Mouse (Mus musculus) MEL (cell line): ENCODE measurements around the gene Olfr68. TPM values are rescaled to one million over a fixed set of nuclear protein-coding genes. Genes with fewer than 3 reads are reported as not detected.

Experiments used
- DNase-seq: peaks from one replicate; pipeline ENCODE4 v3.0.0; 2011; ENCODE audit warnings: low read depth, low spot score
- H3K27ac ChIP-seq: 2 replicates; pipeline ENCODE4 v1.5.1; 2012; ENCODE audit warnings: low read depth, mild to moderate bottlenecking, control low read depth, low read length, moderate library complexity; ENCODE audit not compliant: control insufficient read depth
- H3K27me3 ChIP-seq, 2 experiments: fragments of 150-350 bp in 1 of 2; sonication (generic) in 1 of 2; 2 replicates each; pipeline ENCODE4 v1.6.1; 2012; ENCODE audit warnings: low read length in 2 of 2, mild to moderate bottlenecking in 2 of 2, improper control_type of control experiment in 1 of 2, moderate library complexity in 1 of 2; ENCODE audit not compliant: insufficient read depth in 2 of 2, control insufficient read depth in 1 of 2
- H3K36me3 ChIP-seq, 2 experiments: 2 replicates each; pipeline ENCODE4 v1.6.1; 2012 to 2014; ENCODE audit warnings: low read length in 2 of 2, improper control_type of control experiment in 1 of 2, inconsistent platforms in 1 of 2, mild to moderate bottlenecking in 1 of 2; ENCODE audit not compliant: insufficient read depth in 2 of 2, control insufficient read depth in 1 of 2
- H3K4me1 ChIP-seq, 2 experiments: fragments of 150-350 bp in 1 of 2; sonication (generic) in 1 of 2; 2 replicates each; pipeline ENCODE4 v1.6.1; 2012; ENCODE audit warnings: low read length in 2 of 2, improper control_type of control experiment in 1 of 2, mild to moderate bottlenecking in 1 of 2; ENCODE audit not compliant: insufficient read depth in 2 of 2, control insufficient read depth in 1 of 2
- H3K4me3 ChIP-seq, 2 experiments: fragments of 150-350 bp in 1 of 2; sonication (generic) in 1 of 2; 2 replicates each; pipeline ENCODE4 v1.5.1; 2012; ENCODE audit warnings: low read depth in 2 of 2, low read length in 2 of 2, mild to moderate bottlenecking in 2 of 2, moderate library complexity in 2 of 2, control low read depth in 1 of 2, improper control_type of control experiment in 1 of 2; ENCODE audit not compliant: control insufficient read depth in 1 of 2, insufficient read depth in 1 of 2
- H3K79me2 ChIP-seq: 2 replicates; pipeline ENCODE4 v1.6.1; 2012; ENCODE audit warnings: mild to moderate bottlenecking, low read length, moderate library complexity; ENCODE audit not compliant: control insufficient read depth, poor library complexity, insufficient read depth
- H3K9ac ChIP-seq: 2 replicates; pipeline ENCODE4 v1.6.1; 2012; ENCODE audit warnings: low read depth, mild to moderate bottlenecking, control low read depth, low read length, moderate library complexity; ENCODE audit not compliant: control insufficient read depth, poor library complexity, severe bottlenecking
- H3K9me3 ChIP-seq: fragments of 150-350 bp; sonication (generic); replicated peaks from 2 replicates; pipeline ENCODE4 v1.6.1; 2012; ENCODE audit warnings: mild to moderate bottlenecking, low read length, improper control_type of control experiment, moderate library complexity; ENCODE audit not compliant: insufficient read depth
- CHD1 ChIP-seq: IDR thresholded peaks from 2 replicates; pipeline ENCODE4 v1.6.1; 2012; ENCODE audit warnings: low read depth, mild to moderate bottlenecking, inconsistent platforms, low read length, improper control_type of control experiment
- E2F4 ChIP-seq: IDR thresholded peaks from 2 replicates; pipeline ENCODE4 v1.6.1; 2011; ENCODE audit warnings: low read depth, low read length, improper control_type of control experiment, borderline replicate concordance
- ETS1 ChIP-seq: IDR thresholded peaks from 2 replicates; pipeline ENCODE4 v1.6.1; 2012; ENCODE audit warnings: low read depth, mild to moderate bottlenecking, inconsistent platforms, low read length, improper control_type of control experiment, moderate library complexity
- GABPA ChIP-seq: IDR thresholded peaks from 2 replicates; pipeline ENCODE4 v1.6.1; 2012; ENCODE audit warnings: low read depth, mild to moderate bottlenecking, inconsistent platforms, low read length, improper control_type of control experiment, moderate library complexity
- GATA1 ChIP-seq: IDR thresholded peaks from 2 replicates; pipeline ENCODE4 v1.6.1; 2011; ENCODE audit warnings: low read depth, low read length, improper control_type of control experiment
- HCFC1 ChIP-seq: IDR thresholded peaks from 2 replicates; pipeline ENCODE4 v1.6.1; 2012; ENCODE audit warnings: low read depth, mild to moderate bottlenecking, inconsistent platforms, low read length, improper control_type of control experiment, moderate library complexity
- JUND ChIP-seq: IDR thresholded peaks from 2 replicates; pipeline ENCODE4 v1.6.1; 2011; ENCODE audit warnings: low read depth, mild to moderate bottlenecking, improper control_type of control experiment, low read length
- MAFK ChIP-seq: IDR thresholded peaks from 2 replicates; pipeline ENCODE4 v1.6.1; 2011; ENCODE audit warnings: low read depth, mild to moderate bottlenecking, low read length, improper control_type of control experiment, borderline replicate concordance
- MAZ ChIP-seq: IDR thresholded peaks from 2 replicates; pipeline ENCODE4 v1.6.1; 2012; ENCODE audit warnings: low read depth, mild to moderate bottlenecking, inconsistent platforms, low read length, improper control_type of control experiment
- MEF2A ChIP-seq: IDR thresholded peaks from 2 replicates; pipeline ENCODE4 v1.6.1; 2014; ENCODE audit warnings: low read depth, mild to moderate bottlenecking, inconsistent platforms, low read length, improper control_type of control experiment; ENCODE audit not compliant: poor library complexity, insufficient replicate concordance, severe bottlenecking; ENCODE audit errors: extremely low read depth
- MYB ChIP-seq: IDR thresholded peaks from 2 replicates; pipeline ENCODE4 v1.6.1; 2011; ENCODE audit warnings: mild to moderate bottlenecking, low read depth, low read length, improper control_type of control experiment
- MYC ChIP-seq: IDR thresholded peaks from 2 replicates; pipeline ENCODE4 v1.6.1; 2011; ENCODE audit warnings: low read depth, mild to moderate bottlenecking, low read length, improper control_type of control experiment, moderate library complexity
- NRF1 ChIP-seq: IDR thresholded peaks from 2 replicates; pipeline ENCODE4 v1.6.1; 2014; ENCODE audit warnings: low read depth, mild to moderate bottlenecking, inconsistent platforms, low read length, improper control_type of control experiment, moderate library complexity; ENCODE audit not compliant: poor library complexity, insufficient read depth, severe bottlenecking
- POLR2A ChIP-seq, 2 experiments: IDR thresholded peaks; 2 replicates each; pipeline ENCODE4 v1.6.1; 2011 to 2012; ENCODE audit warnings: low read length in 2 of 2, mild to moderate bottlenecking in 2 of 2, control low read depth in 1 of 2, improper control_type of control experiment in 1 of 2, low read depth in 1 of 2, moderate library complexity in 1 of 2; ENCODE audit not compliant: control insufficient read depth in 1 of 2, insufficient read depth in 1 of 2, poor library complexity in 1 of 2
- POLR2AphosphoS2 ChIP-seq: IDR thresholded peaks from 2 replicates; pipeline ENCODE4 v1.6.1; 2011; ENCODE audit warnings: low read length, improper control_type of control experiment
- RAD21 ChIP-seq: IDR thresholded peaks from 2 replicates; pipeline ENCODE4 v1.6.1; 2011; ENCODE audit warnings: mild to moderate bottlenecking, low read depth, low read length, improper control_type of control experiment
- SIN3A ChIP-seq: IDR thresholded peaks from 2 replicates; pipeline ENCODE4 v1.6.1; 2012; ENCODE audit warnings: low read length, improper control_type of control experiment, inconsistent platforms
- SMC3 ChIP-seq: IDR thresholded peaks from 2 replicates; pipeline ENCODE4 v1.6.1; 2011; ENCODE audit warnings: low read depth, low read length, improper control_type of control experiment
- TAL1 ChIP-seq: IDR thresholded peaks from 2 replicates; pipeline ENCODE4 v1.6.1; 2012; ENCODE audit warnings: mild to moderate bottlenecking, inconsistent platforms, low read length, moderate library complexity, mixed read lengths
- TBP ChIP-seq: IDR thresholded peaks from 2 replicates; pipeline ENCODE4 v1.8.0; 2011; ENCODE audit warnings: low read depth, low read length, improper control_type of control experiment
- UBTF ChIP-seq: IDR thresholded peaks from 2 replicates; pipeline ENCODE4 v1.6.1; 2012; ENCODE audit warnings: low read depth, mild to moderate bottlenecking, inconsistent platforms, low read length, improper control_type of control experiment, moderate library complexity, borderline replicate concordance; ENCODE audit not compliant: insufficient read depth
- USF1 ChIP-seq: IDR thresholded peaks from 2 replicates; pipeline ENCODE4 v1.6.1; 2014; ENCODE audit warnings: low read depth, mild to moderate bottlenecking, inconsistent platforms, low read length, improper control_type of control experiment, moderate library complexity
- ZKSCAN1 ChIP-seq: IDR thresholded peaks from 2 replicates; pipeline ENCODE4 v1.6.1; 2012; ENCODE audit warnings: low read depth, mild to moderate bottlenecking, inconsistent platforms, low read length, improper control_type of control experiment, moderate library complexity
- ZMIZ1 ChIP-seq: IDR thresholded peaks from 2 replicates; pipeline ENCODE4 v1.6.1; 2012; ENCODE audit warnings: low read depth, mild to moderate bottlenecking, inconsistent platforms, low read length, improper control_type of control experiment, moderate library complexity
- polyA plus RNA-seq, 2 experiments: library from polyadenylated mRNA; stranded (reverse) in 1 of 2; unstranded in 1 of 2; fragments of >175 nt in 1 of 2; fragments of >200 nt in 1 of 2; gene quantifications; 2 replicates each; pipeline versions ENCODE4 v1.2.1 to v1.2.4; 2012; ENCODE audit warnings: low replicate concordance in 2 of 2, low read depth in 1 of 2; ENCODE audit not compliant: insufficient read length in 2 of 2, insufficient read depth in 1 of 2, missing spikeins in 1 of 2
- total RNA-seq: library from RNA; depleted of rRNA; stranded (reverse); fragments of 300-350 nt; gene quantifications from 2 replicates; pipeline ENCODE4 v1.2.3, GENCODE M21; 2012

Olfr68 gene
- total and polyA plus RNA-seq, 3 experiments: not detected

DNA sequence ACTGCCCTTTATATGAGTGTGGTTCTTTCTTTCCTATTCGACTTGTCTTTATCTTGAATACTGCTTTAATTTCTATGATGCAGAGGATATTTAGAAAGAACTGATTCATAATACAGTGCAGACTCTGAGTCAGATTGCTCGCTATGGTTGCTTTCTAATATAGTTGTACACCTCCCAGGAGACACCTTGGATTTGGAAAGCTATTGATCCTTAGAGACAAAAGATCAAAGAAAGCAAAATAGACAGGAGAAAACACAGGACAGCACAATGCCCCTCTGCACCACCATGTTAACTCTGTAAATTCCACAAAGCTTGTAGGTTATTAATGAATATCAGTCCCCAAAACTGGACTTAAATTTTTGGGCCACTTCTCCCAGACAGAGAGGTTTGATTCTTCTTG, 34.7 kb downstream of the Olfr68 start, which contains the start of gene Olfr629:
Gene Olfr629, minus strand, starts transcription at position 101 of the 400 bp plus-strand sequence.
- DNase-seq: no peak
- no peaks in the 10 kb centered on the region for H3K27me3 ChIP-seq
- H3K9ac ChIP-seq: no peak within 1 kb of the TSS
- H3K79me2 ChIP-seq: no peaks in the 10 kb centered on the region
- no peaks in the 10 kb centered on the region for H3K36me3 ChIP-seq
- no peak within 1 kb of the TSS for H3K4me3 ChIP-seq
- H3K9me3 ChIP-seq: no peaks in the 10 kb centered on the region
- H3K27ac ChIP-seq: no peak within 1 kb of the TSS
- H3K4me1 ChIP-seq: no peaks in the 10 kb centered on the region
- no peak for TF ChIP-seq CHD1
- TF ChIP-seq ETS1: no peak
- no peak for TF ChIP-seq TAL1
- TF ChIP-seq NRF1: no peak
- TF ChIP-seq USF1: no peak
- TF ChIP-seq SIN3A: no peak
- TF ChIP-seq UBTF: no peak
- no peak for TF ChIP-seq GABPA
- no peak for TF ChIP-seq POLR2AphosphoS2
- no peak for TF ChIP-seq ZMIZ1
- no peak for TF ChIP-seq MYB
- TF ChIP-seq JUND: no peak
- TF ChIP-seq MEF2A: no peak
- TF ChIP-seq, all 39 proteins: peak for 0

GRCm38 (mm10) chr7:103730074-103730473, 49.4 kb downstream of the Olfr68 start, which contains the start of gene Olfr628:
Olfr628 (plus strand) TSS chr7:103730374.
- Histone ChIP-seq H3K9me3 (no peaks in the 10 kb centered on the region), H3K9ac (no peak within 1 kb of the TSS), H3K27ac (no peak within 1 kb of the TSS), H3K79me2 (no peaks in the 10 kb centered on the region), H3K36me3 (no peaks in the 10 kb centered on the region), H3K4me1 (no peaks in the 10 kb centered on the region), H3K27me3 (no peaks in the 10 kb centered on the region), H3K4me3 (no peak within 1 kb of the TSS)
- no peak for DNase-seq
- TF ChIP-seq ZKSCAN1: no peak
- TF ChIP-seq TBP: no peak
- no peak for TF ChIP-seq MYC
- no peak for TF ChIP-seq TAL1
- TF ChIP-seq POLR2A (IDR thresholded peaks at IDR 0.05; ENCODE audit: control insufficient read depth in 1 of 2, insufficient read depth in 1 of 2, low read depth in 1 of 2, low read length in 2 of 2, poor library complexity in 1 of 2): no peak
- no peak for TF ChIP-seq SMC3
- TF ChIP-seq ETS1: no peak
- TF ChIP-seq GATA1: no peak
- TF ChIP-seq E2F4: no peak
- no peak for TF ChIP-seq GABPA
- no peak for TF ChIP-seq HCFC1
- TF ChIP-seq ZMIZ1: no peak
- TF ChIP-seq UBTF: no peak
- no peak for TF ChIP-seq MAZ
- no peak for TF ChIP-seq NRF1
- no peak for TF ChIP-seq MAFK
- TF ChIP-seq RAD21: no peak
